Mouse (Mus musculus) right cerebral cortex, adult 2 months (tissue): ENCODE data around the gene Ptpn13.

Experiments
- DNase-seq, 2 experiments: peaks; one replicate each; pipeline ENCODE4 v3.0.0; 2021 to 2022; ENCODE audit warnings: low spot score in 2 of 2

The Ptpn13 gene

DNA sequence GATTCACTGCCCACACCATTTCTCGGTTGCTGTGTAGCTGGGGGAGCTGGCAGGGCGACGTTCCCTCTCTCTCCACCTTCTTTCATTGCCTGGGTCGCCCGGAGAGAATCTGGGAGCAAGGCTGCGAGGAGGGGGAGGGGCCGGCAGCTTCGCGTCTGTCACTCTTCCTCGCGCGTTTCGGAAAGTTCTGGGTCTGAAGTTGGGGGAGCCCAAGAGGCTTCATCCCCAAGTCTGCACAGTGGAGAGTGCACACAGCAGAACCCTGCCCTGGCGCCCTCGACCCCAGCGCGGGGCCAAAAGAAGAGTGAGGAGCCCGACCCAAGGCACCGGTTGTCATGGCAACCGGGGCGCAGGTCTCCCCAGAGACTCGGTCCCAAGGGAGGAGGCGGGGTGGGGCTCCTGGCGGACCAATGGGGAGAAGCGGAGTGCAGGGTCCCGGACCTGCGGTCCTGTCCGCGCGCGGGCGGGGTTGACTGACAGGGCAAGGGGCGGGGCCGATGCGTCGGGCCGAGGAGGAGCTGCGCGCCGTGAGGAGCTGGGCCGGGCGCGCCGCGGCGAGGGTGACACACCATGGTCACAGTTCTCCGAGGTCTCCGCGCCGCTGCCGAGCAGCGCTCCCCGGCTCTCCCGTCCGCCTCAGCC, at the start of gene Ptpn13:
Gene Ptpn13, plus strand, starts transcription at position 515 of the 642 bp plus-strand sequence.
- DNase-seq, result peak; percentile 85 to 87

DNA sequence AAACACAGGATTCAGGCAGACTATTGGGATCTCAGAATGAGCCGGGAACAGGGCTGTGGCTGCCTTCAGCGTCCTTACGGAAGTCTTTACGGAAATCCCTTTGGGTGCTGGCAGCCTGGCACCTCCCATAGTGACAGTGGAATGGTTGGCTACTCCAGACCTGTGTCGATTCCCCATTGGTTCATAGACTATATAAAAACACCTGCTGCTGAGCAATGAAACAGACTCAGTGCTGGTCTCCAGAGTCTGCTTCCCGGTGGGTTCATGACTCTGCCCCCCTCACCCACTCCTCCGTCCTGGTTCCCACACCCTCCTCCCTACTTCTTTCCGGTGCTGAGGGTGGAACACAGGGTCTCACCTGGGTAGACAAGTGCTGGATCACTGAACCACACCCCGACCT, 49.8 kb upstream of the Ptpn13 start:
- no peak for DNase-seq

DNA sequence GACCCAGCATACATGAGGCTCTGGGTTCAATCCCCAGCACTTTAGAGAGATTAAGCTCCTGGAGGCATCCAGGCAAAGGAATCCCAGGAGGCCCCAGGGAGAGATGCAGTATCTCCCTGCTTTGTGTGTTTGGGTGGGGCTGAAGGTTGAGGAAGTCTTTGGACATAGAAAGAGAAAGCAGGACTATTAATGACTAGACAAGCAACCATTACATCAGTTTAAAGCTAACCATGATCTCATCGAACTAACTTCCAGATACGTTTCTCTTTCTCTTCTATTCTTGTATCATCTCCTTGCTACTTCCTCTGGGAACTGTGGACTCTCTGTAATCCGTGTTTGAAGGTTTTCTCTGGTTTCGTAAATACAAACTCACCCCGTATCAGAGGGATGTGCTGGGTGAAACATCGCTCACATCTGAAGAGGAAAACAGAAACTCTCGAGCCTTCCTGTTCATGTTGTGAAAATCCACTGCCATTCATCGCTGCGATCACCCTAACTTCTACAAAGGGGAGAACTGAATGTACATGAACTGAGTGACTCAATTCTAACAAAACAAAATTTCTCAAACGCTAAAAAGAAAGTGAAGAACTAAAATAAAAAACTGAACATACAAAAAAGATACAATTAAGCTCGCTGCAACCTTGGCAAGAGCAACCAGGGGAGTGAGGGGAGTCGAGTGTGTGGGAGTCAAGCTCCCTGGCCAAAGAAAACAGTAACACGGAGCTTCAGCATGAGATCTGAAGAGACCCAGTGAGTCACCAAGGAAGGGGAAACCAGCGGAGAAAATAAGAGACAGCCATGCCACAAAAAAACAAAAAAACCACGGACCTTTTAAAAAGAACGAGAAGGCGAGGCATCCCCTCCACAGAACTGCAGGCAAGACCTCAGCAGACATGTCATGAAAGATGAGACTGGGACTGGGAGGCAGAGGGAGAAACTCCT, 48.4 kb upstream of the Ptpn13 start:
- DNase-seq, result no peak

DNA sequence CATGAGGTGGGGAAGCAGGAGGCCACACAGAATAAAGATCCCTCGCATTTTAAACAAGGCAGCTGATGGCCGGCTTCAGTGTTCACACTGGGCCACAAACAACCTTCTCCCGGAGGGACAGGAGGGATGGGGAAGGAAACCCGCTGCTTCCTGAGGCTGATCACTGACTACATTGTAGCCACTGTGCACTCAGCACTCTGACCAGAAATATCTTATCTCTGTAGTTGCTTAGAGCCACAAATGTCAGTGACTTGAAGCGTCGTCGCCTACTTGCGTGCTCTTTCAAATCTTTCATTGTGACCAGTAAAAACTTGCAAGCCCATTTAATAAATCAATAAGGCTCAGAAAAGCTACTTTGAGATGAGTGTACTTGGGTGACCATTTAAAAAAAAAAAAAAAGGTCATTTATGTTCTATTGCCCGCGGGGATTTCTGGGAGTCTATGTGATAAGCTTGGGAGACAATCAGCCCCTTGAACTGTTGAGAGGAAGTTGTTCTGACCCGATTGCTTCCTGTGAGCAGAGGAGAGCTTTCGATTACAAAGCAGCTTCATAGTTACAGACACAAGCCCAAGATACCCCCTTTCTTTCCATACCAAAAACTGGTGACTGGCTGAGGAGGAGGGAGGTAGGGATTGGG, 47.4 kb upstream of the Ptpn13 start:
- DNase-seq, result no peak

DNA sequence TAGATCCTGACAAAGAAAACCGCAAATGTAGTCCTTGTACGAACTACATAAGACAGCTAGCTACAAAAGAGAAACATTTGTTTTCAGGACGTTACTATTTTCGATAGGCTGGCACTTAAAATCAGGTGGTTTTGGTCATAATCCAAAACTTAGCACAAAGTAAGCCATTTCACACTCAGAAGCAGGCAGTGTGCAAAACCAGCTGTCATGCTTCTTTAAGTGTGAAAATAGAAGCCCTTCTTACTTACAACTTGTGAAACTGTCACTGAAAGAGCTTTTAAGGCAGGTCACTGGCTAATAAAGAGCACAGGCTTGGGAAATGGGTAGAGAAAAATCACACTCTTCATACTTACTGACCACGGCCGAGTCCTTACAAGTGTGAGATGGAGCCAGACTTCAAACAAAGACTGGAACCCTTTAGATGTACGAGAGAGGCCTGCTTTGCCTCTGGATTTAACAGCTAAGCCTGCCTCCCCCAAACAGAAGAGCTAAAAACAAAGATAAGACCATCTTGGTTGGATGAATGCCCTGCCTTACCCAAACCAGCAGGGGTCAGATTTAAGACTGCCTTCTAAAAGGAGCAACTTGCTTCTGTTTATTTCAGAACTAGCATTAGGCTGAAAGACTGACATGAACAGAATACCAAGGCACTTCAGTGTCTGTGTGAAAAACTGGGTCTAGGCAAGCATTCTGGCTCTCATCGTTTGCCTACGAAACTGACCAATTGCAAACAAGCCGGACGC, 44.0 kb upstream of the Ptpn13 start:
- no peak for DNase-seq

DNA sequence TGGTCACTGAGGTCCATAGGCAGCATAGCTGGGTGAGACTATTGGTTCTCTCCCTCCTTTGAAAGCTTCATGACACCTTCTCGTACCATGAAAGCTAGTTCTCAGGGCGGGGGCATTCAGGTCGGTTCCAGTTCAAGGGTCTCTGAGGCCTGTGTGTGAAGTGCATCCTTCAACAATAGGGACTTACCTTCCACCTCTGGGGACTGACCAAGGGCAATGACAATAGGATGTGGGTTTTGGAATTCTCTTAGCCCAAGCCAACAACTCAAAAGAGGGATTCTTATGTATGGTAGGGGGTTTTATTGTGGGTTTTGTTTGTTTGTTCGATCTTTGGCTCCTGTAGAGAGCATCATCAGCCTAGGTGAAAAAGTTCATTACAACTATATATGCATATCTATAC, 42.0 kb upstream of the Ptpn13 start:
- no peak for DNase-seq

DNA sequence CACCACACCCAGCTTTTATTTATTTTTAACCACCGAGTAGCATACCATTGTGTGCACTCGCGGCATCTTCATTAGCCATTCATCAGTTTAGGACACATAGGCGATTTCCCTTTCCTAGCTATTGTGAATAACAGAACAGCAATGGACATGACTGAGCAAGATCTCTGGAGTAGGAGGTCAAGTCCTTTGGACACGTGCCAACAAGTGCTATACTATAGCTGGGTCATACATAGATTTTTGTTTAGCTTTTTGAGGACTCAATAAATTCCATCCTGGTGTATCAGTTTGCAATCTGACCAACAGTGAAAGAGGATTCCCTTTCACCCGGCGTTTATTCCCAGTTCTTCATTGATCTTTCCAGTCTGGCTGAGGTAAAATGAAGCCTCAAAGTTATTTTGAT, 41.0 kb upstream of the Ptpn13 start:
- DNase-seq, result no peak

DNA sequence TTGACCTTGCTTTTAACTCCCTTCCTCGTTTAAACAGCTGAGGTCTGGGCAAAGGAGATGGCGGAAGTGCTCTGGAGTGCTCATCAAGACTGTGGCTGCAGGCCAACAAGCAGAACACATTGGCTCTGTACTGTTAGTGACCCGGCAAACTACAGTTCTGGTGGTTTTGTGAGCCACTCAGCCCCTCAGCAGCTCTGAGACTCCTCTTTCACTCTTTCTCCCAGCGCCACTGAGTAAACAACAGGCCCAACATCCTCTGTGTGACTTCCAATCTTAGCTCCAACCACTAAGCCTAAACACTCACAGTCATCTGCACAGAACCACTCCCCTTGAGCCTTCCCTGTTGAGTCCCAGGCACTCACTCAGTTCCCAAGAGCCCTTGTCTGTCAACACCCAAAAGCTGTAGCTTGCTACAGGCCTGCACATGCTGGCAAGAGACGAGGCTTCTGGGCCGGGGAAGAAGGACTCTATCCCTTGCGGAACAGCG, 37.4 kb upstream of the Ptpn13 start:
- DNase-seq, result no peak

DNA sequence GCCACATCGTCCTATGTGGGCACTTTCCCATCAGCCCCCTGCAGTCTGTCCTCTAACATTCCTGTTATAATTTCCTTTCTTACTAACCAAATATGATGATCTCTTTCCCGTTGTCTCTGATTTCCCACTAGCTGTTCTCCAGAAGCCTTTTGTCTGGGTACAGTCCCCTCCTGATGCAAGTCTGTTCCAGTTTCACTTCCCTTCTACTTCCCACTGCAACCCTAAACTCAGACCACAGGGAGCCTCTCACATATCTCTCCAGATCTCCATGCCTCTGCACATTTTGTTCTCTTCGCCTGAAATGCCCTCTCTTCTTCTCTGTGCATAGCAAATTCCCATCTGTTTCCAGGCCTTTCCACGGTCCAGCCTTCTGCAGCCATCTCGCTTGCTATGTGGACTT, 35.6 kb upstream of the Ptpn13 start:
- no peak for DNase-seq

DNA sequence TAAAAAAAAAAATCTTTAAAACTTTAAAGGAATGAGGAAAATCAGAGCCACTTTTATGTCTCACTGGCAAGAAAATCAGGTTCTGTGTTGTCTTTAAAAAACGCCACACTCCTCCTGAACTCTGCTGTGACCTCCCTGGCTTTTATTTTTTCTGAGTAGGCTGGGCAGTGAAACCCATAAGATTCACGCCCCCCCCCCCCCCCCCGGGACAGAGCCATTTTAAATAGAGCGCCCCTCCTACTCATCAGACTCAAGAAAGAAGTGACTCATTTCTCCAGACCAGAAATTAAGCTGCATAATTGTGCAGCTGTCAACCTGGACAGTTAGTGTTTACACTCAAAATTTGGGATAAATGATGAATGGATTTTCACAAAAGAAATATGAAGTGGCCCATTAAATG, 31.8 kb upstream of the Ptpn13 start:
- no peak for DNase-seq

DNA sequence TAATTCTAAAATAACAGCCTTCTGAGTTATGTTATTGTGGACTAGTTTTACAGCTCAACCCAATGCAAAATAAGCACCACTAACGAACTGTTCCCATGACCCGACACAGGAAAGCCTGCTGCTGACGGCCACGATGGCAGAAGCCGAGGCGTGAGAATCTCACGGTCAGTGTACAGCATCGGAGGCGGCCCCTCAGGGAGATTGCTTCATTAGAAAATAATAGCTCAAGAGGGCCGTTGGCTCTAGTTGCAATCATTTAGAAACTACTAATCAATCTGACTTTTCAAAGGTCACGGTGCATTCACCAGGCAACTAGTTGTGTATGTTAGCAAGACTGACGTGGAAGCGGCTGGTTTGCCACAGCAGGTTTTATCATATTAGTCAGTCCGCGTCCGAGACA, 31.2 kb upstream of the Ptpn13 start:
- DNase-seq, result no peak

DNA sequence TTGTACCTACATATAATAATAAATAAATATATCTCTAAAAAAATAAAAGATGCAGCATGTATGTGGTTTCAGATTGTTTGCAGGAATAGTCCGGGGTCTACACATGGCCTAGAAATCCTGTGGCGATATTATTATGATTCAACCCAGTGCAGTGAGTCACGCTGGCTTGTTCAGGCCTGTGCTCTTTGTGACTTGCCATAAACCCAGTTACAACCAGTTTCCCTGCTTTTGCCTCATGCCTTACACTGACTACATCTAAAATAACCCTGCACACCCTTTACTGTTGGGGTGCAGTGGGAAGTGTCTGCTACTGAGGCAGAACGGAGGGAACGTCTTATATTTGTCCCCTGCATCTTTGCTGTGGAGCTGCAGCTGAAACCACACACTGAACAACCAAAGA, 29.3 kb upstream of the Ptpn13 start:
- no peak for DNase-seq

DNA sequence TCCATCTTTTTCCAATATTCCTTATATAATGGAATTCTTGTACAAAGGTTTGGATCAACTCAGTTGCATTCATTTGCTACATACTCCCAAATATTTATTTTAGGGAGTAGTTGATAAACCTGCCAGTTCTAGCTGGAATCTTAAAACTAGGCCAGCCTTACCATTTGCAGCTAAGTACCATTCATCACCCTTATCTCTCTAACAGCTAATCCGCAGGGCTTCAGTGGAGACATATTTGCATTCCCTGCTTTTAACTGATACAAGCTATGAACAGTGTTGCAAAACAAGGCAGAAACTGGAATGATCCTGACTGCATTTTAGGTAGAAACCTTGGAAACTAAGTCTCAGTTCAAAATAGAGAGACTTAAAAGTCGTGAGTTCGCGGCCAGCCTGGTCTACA, 27.6 kb upstream of the Ptpn13 start:
- no peak for DNase-seq

DNA sequence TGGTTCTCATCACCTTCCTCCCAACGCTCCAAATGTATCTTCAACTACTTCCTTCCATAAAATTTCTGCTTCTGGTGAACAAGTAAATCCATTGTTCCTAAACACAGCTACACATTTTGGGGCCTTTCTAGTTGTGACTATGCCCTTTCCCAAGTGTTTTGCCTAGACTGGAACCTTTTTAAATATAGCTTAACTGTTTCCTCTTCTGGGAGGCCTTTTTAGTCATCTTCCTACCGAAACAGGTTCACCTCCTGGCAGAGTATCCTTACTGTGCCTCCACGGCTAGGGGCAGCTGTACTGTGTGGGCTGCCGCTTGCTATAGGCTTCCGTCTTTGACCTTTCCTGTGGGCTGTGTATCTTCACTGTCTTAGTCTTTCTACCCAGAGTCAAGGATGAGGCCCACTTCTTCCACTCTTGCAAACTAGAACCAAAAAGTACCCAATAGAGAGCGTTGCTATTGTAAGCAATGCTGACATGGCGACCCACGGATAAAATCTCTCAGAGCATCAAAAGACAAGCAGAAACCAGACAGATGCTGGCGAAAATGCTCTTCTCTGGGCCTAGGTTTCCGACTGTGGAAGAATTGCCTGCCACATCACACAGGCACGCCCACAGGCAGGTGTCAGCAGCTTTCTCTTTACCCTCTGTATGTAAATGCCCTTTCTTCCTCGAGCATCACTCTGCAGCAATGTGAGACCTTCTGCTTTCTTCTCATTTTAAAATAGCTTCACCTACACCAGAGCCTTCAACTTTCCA, 20.6 kb upstream of the Ptpn13 start:
- no peak for DNase-seq

DNA sequence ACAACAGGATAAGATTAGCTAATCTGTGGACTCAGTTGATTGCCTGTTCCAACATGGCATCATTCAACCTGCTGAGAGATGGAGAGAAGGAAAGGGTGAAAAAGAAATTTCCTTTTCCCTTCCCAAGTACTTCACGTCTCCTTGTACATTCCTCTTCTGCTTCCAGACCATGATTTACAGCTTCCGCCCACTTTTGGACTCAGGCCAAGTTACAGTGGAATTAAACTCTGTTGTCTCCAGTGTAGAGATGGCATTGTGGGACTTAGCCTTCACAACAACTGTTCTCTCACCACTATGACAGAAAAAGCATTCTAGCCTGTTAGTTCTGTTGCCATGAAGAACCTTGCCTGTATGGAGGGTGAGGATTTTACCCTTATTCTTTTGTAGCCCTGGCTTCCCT, 19.1 kb upstream of the Ptpn13 start:
- peak; percentile 22 to 33 for DNase-seq

DNA sequence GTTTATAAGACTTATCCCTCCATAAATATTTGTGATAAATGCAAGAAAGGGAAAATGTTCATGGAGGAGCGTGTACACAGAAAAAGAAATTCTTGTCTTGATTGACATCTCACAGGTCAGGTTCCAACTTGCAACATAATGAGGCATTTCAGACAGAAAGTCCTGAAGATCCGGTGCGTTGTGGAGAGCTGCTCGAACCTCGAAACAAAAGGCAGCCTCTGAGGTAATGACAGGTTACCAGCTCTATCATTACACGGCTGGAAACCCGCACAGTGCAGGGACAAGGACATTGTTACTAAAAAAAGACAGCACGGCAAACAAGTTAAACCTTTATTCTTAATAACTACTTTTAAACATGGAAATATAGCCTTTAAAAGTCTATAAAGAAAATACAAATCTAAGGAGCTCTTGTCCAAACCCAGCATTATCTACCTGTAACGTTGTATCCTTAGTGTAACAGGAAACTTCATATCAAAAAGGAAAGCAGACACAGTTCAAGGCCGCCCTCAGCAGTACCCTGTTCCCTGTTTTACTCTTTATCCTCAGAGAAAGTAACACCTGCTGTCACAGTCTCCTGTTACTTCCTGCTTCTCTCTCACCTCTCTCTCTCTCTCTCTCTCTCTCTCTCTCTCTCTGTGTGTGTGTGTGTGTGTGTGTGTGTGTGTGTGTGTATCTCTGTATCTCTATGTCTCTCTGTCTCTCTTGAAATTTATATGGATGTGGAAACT, 12.8 kb upstream of the Ptpn13 start:
- DNase-seq, result no peak

DNA sequence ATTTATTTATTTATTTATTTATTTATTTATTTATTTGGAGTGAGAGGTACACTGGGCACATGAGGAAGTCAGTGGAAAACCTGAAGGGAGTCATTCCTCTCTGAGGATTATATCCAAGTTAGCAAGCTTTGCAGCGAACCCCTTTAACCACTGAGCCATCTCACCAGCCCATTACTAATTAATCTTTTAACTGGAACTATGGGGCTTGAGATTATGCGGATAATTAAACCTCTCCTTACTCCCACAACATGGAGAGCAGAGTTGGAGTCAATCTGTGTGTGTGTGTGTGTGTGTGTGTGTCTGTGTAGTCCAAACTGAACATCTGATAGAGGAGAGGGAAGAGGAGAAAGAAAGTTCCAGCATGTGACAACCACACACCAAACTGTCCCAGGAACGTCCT, 10.4 kb upstream of the Ptpn13 start:
- DNase-seq, result no peak

DNA sequence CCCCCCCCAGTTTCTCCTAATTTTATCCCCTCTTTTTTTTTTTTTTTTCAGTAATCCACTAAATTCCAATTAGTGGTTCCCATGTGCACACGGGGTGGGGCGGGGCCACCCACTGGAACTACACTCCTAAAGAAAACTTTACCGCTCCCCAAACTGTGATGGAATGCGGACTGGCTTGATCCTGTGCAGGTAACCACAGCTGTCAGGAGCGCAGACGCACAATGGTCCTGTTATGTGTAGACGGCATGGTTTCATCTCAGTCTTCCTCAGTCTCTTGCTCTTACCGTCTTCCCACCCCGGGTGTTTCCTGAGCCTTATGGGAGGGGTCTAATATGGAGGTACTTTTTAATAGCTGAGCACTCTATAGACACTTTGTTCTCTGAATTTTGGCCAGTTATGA, 7.0 kb upstream of the Ptpn13 start:
- no peak for DNase-seq

DNA sequence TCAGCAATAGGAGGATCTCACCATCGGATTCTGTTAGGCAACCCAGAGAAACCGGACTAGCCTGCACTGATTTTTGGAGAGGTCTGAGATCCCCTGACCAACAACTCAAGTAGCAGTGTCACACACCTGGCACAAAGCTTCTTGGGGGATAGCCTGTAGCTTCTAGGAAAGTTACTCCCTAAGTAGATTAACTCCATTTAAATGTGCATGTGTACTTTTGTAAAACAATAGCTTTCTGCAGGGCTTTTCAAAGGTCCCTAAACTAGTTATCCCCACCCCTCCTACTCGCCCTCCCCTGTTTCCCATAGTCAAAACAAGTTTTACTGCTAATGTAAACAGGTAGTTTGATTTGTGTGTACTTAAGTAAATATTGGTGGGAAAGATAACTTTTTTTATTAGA, 6.1 kb upstream of the Ptpn13 start:
- DNase-seq, result no peak

DNA sequence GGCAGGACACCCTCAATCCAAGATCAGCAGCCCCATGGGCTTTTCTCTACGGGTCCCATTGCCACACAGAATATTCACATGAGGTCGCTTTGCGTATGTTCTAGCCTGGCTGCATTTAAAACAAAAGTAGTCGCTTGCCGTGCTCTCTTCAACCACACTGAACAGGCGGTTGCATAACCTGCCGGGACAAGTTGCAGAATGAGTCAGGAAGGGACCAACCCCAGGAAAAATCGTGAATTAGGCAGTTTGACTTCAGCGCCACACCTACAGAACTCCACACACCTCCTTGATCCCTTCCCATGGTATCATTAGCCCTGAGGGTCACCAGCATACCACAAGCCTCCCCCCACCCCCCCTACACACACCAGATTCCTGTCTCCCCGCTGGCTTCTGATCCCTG, 4.4 kb upstream of the Ptpn13 start:
- DNase-seq, result no peak

DNA sequence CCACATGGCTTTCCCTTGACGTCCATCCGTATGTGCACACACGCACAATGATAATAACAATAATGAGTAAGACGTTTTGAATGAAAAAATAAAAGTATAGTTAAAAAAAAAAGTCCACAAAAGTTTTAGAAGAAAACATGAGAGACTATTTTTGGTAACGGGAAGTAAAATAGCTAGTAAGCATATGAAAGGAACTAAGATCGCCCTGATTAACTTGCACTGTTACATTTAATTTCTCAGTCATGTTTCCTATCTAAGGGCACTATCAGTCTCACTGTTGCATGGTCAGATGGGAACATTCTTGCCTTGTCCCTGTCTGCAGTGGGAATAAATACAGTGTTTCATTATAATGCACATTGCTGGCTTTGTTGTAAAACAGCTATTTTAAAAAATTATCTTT, 2.4 kb upstream of the Ptpn13 start:
- DNase-seq, result no peak
